ENCODE assay signal across 27 mouse cellular contexts in genomic region chr4:106720631-106721030, GRCm38 (mm10). TPM values are rescaled to one million over a fixed set of nuclear protein-coding genes. Genes with fewer than 3 reads are reported as not detected.
A peak's percentile ranks its signal among the peaks of the same experiment; 100 is the strongest.
DNase-seq lines count a peak whose midpoint lies in the region; TF ChIP-seq lines count a peak whose summit lies in the region.
"Had no signal": no experiment of that assay in that cellular context is flagged by ENCODE, and none has a peak within 500 bp of the region (broad histone marks: within the 10 kb centered on the region; RNA-seq: fewer than 3 reads in every experiment).

No protein-coding gene starts in this region.

- 49% methylated on average over 4 of the region's 4 CpGs for WGBS in kidney, adult 2 months

- TF ChIP-seq CTCF in kidney, adult 2 months (conservative IDR thresholded peaks at IDR 0.05; ENCODE audit: insufficient read depth, insufficient read length, low read depth, low read length), result no peak

- no peak overlapping the region for H3K27ac ChIP-seq in kidney, adult 2 months (ENCODE audit: insufficient read depth, low read depth, low read length)
- H3K27ac ChIP-seq: forebrain, embryonic 10.5 days; hindbrain, embryonic 10.5 days; limb, embryonic 10.5 days; macrophage; midbrain, embryonic 15.5 days; neural tube, embryonic 13.5 days had no signal

- no peaks in the 10 kb centered on the region for H3K4me1 ChIP-seq in kidney, adult 2 months (ENCODE audit: control insufficient read depth, insufficient read depth, low read length)
- H3K4me1 ChIP-seq: forebrain, embryonic 10.5 days; hindbrain, embryonic 10.5 days; limb, embryonic 10.5 days; midbrain, embryonic 15.5 days; neural tube, embryonic 13.5 days had no signal

- H3K36me3 ChIP-seq in kidney, adult 2 months (ENCODE audit: control insufficient read depth, insufficient read depth, low read length), result no peaks in the 10 kb centered on the region
- H3K36me3 ChIP-seq: forebrain, embryonic 10.5 days; hindbrain, embryonic 10.5 days; limb, embryonic 10.5 days; midbrain, embryonic 15.5 days; neural tube, embryonic 13.5 days had no signal

- peak; percentile 40 for DNase-seq in cerebellum, adult 9-10 months
- no peak for DNase-seq in cerebellum, adult 8-10 months
- DNase-seq in kidney, adult 2 months, result peak; percentile 69
- no peak for DNase-seq in kidney, postnatal 4 days
- peak; percentile 49 for DNase-seq in cerebellum, adult 9-11 months
- peak; percentile 58 to 61 for DNase-seq in cerebellum, postnatal 36 days
- no peak for DNase-seq in adrenal gland, postnatal 4 days (ENCODE audit: low spot score in 2 of 2)
- DNase-seq: adrenal gland, postnatal 36 days; heart, adult 11 months; liver; liver, postnatal 0 days; retina, postnatal 1 day; right cerebral cortex, postnatal 25 days had no signal

- no peak for TF ChIP-seq POLR2A in kidney, adult 2 months (IDR thresholded peaks at IDR 0.05; ENCODE audit: low read depth, low read length)

- H3K4me3 ChIP-seq in kidney, adult 2 months (ENCODE audit: insufficient read depth, low read depth, low read length), result no peak overlapping the region
- H3K4me3 ChIP-seq: forebrain, embryonic 10.5 days; hindbrain, embryonic 10.5 days; limb, embryonic 10.5 days; midbrain, embryonic 15.5 days; myocyte; neural tube, embryonic 13.5 days had no signal

- H3K27me3 ChIP-seq in kidney, adult 2 months (replicated peaks; ENCODE audit: control insufficient read depth, insufficient read depth, low read length), result no peaks in the 10 kb centered on the region
- H3K27me3 ChIP-seq: midbrain, embryonic 15.5 days; neural tube, embryonic 13.5 days had no signal

RNA-seq across cellular contexts. Expression of gene Mroh7, which starts 10.1 kb away (rescaled TPM):
- polyA plus RNA-seq in kidney, adult 2 months (2012; rRNA removed), result 9.2 and 9.7 TPM in 2 replicates
- total RNA-seq in adrenal gland, postnatal 4 days (2021), result 1 to 10 TPM; 2.7 to 3.2 TPM
- polyA plus RNA-seq: embryonic facial prominence, embryonic 11.5 days; hindbrain, embryonic 10.5 days; macrophage; myocyte had no signal

RNA-seq across cellular contexts. Expression of gene Fam151a, which starts 13.1 kb away (rescaled TPM):
- polyA plus RNA-seq in kidney, adult 2 months (2012; rRNA removed), result 265 and 295 TPM in 2 replicates
- 1 to 10 TPM in 1 of 2 experiments, under 1 TPM in 1; 0.48 to 5.2 TPM for total RNA-seq in adrenal gland, postnatal 4 days (2021)
- total RNA-seq: layer of hippocampus, adult 18-20 months; layer of hippocampus, postnatal 14 days had no signal
- polyA plus RNA-seq: forebrain, embryonic 16.5 days; heart, embryonic 11.5 days; heart, postnatal 0 days; hindbrain, embryonic 10.5 days; hindbrain, embryonic 16.5 days; macrophage; midbrain, embryonic 15.5 days; myocyte; neural tube, embryonic 13.5 days had no signal

RNA-seq across cellular contexts. Expression of gene Ttc4, which starts 41.9 kb away (rescaled TPM):
- 41.3 and 50.4 TPM in 2 replicates for polyA plus RNA-seq in kidney, adult 2 months (2012; rRNA removed)
- total RNA-seq in adrenal gland, postnatal 4 days (2021), result 10 to 100 TPM; 36.2 to 38.3 TPM

Comparison
In these comparisons a context has a peak if more than half of its experiments do, and no peak if none do; other contexts are left out.
1. DNase-seq: peak in cerebellum, adult 9-10 months (single experiment), kidney, adult 2 months (single experiment), cerebellum, adult 9-11 months (single experiment) and cerebellum, postnatal 36 days (2 of 2); none in cerebellum, adult 8-10 months (single experiment), kidney, postnatal 4 days (0 of 2) and adrenal gland, postnatal 4 days (0 of 2).